Mouse (Mus musculus) layer of hippocampus, adult 9-11 months (tissue): ENCODE data around the gene Uspl1.
"Not testable (repeated sequence)": the region's sequence is repeated elsewhere in the genome, so short reads cannot be mapped to it uniquely, and the experiment has no call there.

ENCODE experiments used
- DNase-seq: peaks from one replicate; pipeline ENCODE4 v3.0.0; 2022

Gene Uspl1

DNA sequence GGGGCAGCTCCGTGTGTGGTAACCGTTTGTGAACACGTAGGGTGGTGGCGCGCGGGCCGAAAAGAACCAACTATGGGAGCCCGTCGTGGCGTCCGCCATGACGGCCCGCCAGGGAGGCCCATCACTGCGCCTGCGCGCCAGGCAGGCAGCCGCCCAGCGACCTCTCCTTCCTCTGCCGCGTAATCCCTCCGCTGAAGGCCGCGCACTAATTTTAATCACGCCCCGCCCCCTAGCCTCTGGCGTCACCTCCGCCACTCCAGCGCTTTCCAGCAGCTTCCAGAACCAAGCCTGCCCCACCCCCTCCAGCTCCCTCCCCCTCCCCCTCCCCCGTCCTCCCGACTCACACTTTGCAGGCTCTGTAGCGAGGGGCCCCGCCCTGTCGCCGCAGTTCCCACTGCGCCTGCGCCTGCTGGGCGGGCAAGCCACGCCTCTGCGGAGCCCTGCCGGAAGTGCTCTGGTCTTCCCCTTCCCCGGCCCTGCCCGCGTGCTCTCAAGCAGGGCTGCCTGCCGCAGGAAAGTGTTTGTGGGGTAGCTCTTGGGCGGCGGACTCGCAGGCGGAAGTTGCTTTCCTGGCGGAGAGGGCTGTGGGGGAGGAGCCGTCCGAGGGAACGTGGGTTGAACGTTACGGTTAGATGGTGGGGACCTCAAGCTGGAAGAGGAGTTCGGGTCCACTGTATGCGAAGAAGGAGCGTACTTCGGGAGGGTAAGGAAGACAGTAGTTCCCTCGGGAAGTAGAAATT, at the start of gene Uspl1, which contains the start of gene Hmgb1:
Gene Uspl1, plus strand, starts transcription at position 247 of the 740 bp plus-strand sequence.
Gene Hmgb1, minus strand, starts transcription at position 386 of the 740 bp plus-strand sequence.
- peak; percentile 99 for DNase-seq

DNA sequence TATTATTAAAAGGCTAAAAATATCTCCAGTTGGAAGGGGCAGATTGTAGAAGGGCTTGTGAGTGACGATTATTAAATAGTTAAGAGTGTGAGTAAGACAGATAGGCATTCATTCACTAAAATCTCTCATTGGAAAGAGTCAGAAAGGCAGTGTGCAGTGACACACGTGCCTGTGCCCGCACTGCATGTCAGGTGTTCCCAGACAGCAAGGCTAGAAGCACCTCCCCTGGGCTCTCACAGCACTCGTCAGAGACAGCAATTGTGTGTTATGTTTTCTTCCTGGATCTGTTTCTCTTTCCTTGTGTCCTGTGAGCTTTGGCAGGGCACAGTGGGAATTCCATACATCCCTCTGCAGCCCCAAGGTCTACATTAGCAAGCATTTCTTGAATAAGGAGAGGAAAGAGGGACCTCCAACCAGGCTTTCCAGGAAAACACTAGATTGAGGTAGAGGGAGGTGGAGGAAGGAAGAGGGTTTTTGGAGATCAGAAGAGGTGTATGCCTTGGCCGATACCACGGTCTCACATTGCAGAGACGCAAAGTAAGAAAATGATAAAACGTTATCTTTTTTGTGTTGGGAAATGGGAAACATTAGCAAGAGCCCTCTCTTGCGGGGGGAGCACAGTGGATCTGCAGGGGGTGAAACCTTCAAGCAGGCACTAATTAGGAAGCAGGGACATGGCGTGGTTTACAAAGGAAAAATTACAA, 49.2 kb upstream of the Uspl1 start:
- DNase-seq: no peak

DNA sequence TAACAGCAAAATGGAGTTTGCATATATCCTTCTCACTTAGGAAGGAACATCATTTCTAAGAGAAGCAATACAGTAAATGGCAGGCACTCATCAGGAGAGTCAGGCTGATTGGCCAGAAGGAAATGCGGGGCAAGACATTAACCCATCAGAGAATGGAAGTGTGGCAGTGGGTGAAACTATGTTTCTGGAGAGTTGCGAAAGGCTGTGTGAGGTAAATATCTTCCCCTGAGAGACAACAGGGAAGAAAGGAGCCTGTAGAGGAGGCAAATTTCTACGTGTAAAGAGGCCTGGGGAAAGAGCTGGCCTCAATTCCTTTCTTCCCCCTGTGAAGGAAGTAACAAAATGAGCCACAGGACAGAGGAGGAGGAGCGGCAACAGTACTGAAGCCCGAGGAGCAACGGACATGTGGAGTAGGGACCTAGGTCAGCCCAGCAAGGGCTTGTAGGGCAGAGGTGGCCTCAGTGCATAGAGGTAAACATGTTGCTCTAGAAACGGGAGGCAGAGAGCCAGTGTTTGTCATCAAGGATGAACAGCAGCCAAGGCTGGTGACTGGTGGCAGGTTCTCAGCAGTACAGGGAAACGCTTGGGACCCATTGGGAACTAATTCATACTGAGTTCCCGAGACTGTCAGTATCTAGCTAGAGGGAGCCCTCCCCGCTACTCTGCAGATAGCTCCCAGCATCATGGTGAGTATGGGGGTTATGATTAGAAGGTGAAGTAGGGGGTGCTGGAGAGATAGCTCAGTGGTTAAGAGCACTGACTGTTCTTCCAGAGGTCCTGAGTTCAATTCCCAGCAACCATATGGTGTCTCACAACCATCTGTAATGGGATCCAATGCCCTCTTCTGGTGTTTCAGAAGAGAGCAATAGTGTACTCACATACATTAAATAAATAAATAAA, 48.4 kb upstream of the Uspl1 start:
- no peak for DNase-seq

DNA sequence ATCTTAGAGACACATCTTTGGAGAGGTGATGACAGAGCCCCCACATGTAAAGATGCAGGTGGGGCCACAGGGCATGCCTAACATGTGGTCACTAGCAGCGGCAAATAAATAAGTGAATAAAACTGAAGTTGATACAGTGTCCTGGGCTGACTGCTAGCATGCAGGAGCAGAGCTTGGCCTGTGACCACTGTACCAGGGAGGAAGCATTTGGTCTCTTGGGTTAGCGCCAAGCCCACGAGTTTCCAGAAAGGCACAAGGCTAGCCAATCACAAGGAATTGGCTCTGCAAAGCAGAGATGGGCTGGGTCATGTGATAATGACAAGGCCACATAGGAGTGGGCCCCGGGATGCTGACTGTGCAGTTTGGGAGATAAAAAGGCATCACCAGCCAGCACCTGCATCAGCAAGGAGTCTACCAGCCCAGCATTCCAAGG, 47.2 kb upstream of the Uspl1 start:
- no peak for DNase-seq

DNA sequence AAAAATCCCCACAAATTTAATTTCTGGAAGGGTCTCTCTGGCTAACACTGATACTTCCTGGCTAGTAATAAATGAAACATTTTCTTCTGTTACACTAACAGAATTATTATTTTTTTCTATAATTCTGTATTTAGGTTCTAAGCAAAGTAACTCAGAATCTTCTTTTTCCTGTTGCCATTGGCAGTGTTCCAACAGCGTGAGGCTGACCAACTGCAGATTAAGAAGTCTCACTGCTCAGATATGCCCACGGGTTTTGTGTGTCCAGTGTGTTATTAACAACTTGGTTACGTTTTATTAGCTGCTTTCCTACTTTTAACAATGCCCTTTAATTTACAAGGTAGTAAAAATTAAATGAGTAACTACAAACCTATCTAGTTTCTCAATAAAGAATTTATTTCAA, 46.7 kb upstream of the Uspl1 start:
- DNase-seq: no peak

DNA sequence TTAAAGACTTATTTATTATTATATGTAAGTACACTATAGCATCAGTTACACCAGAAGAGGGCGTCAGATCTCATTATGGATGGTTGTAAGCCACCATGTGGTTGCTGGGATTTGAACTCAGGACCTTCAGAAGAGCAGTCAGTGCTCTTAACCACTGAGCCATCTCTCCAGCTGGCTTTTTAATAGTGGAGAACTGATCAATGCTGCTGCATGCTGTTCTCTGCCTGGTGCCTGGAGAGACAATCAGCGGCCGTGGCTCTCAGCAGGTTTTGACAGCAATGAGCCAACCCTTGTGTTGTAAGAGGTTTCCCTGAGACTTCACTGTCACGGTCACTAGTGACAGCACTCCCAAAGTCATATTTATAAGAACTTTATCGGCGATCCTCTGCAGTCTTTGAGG, 46.1 kb upstream of the Uspl1 start:
- DNase-seq: not testable (repeated sequence)

DNA sequence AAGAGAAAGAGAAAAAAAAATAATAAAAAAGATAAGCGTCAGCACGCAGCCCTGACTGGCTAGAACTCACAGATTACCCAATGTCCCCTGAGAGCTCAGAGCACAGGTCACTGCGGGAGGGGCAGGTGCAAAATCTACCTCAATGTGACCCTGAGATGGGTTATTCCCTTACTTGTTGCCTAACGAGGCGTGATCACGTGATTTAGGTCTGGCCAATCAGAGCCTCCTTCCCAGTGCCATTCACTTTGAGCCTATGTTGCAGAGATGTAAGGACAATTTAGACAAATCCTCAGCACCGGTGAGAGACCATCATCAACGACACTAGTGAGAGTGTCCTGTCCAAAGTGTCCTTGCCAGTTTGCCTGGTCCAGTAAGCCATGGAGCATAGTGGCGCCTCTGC, 43.8 kb upstream of the Uspl1 start:
- no peak for DNase-seq

DNA sequence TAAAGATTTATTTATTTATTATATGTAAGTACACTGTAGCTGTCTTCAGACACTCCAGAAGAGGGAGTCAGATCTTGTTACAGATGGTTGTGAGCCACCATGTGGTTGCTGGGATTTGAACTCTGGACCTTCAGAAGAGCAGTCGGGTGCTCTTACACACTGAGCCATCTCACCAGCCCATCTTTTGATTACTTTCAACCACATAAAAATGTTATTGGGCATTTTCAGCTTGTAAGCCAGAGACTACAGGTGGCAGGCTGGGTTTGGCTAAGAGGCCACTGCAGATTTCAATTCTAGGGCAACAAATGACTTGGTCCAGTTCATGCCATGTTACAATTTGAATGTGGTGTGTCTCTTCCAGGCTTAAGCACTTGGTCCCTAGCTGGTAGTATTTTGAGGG, 43.0 kb upstream of the Uspl1 start:
- not testable (repeated sequence) for DNase-seq

DNA sequence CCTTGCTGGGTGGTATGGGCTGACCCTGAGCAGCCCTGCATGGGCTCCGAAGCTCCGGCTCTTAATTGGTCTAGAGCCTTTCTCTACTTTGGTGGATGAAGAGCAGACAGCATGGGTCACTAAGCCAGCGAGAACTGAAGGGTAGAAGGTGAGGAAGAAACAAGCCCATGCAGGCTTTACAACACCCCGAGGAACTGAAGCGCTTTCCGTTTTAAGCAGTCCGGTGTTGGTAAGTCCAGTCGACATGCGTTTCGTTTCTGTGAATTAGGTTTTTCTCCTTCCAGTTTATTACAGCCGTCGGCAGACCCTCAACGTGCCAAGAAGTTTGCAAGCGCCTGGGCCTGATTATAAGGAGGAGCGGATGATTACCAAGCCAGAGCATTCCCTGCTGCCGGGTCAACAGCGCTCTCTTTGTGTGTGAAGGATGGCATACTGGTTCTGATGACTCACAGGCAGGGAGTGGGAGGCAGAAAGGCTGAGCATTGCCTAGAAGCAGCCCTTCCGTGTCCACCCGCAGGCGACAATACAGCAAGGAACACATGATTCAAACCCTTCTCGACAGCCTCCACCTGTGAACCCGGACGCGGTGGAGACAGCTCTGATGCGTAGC, 40.3 kb upstream of the Uspl1 start:
- peak; percentile 79 for DNase-seq

DNA sequence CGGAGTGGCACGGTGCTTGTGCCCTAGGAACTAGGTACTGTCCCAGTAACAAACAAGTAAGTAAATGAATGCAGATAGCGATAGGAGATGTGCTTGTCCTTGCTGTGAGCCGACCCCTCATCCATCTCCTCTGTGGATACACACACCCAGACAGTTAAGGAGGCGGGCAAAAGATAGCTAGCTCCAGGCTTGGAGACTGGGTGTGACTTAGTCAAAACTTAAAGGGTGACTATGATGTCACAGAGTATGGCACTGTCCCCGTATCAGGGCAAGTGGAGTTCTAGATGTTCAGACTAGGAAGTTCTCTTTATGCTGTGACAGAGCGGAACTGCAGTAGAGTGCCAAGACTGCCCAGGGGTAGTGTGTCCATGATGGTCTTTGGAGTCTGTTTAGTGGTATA, 37.5 kb upstream of the Uspl1 start:
- DNase-seq: no peak

DNA sequence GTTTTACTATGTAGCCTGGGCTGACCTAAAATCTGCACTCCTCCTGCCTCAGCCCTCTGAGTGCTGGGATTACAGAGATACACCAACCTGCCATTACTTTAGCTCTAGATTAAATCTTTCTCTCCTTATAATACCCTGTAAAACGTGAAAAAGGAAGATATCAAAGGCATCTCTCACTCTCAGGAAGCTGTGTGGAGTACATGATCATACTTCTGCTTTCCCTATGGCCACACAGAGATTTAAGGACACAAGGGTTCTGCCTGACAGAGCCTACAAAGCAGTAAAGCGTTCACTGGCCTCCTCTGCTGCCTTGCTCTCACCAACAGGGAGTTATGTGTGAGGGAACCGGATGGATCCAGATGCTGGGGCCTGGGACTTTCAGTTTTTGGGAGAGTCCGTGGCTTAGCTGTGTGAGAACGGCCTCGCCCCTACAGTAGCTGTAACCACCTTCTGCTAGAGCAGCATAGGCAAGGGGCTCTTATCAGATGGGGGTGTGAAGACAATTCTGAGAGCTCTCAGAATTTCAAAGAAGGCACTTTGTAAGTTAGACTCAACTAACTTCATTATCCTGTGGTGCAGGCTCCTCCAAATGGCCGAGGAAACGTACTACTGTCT, 36.7 kb upstream of the Uspl1 start:
- no peak for DNase-seq

DNA sequence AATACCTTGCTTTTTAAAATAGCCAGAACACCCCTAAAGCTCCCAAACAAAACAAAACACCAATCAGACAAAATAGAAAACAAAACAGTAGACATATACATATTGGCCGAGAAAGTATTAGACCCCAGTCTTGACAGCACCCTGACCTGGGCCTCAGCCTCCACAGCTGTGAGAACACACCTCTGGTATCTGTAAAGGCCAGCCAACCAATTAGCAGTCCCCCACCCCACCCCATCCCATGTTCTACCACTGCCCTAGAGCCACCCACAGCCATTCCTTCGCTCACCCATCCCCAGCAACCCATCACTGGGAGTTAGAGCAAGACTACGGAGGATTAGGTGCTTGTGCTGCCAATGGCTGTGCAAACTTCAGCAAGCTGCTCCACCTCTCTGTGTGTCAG, 33.3 kb upstream of the Uspl1 start:
- DNase-seq: no peak

DNA sequence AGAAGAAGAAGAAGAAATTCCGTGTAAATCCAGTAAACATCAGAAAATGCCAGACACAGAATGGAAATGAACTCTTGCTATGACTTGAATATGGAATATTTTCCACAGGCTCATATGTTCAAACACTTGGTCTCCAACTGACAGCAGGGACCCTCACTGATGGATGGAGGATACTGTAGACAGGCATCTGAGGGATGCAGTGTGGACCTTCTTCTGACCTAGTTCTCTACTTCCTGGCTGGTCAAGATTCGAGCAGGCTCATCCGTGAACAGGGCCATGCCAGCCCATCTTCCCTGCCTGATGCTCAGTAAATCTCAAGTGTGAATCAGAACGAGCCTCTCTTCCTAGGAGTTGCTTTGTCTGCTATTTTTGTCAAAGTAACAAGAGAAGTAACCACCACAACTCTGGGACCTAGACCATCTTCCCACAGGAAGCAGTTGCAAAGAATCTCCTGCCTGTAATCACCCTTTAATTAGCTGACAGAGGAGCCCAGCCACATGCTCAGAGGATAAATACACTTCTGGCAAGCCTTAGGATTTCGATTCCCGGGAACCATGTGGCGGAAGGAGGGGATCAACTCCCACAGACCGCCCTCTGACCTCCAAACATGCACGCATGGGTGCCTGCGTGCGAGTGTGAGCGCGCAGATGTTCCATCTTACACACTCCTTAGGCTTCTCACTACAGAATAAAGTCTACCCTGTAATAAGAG, 31.9 kb upstream of the Uspl1 start:
- DNase-seq: peak; percentile 4

DNA sequence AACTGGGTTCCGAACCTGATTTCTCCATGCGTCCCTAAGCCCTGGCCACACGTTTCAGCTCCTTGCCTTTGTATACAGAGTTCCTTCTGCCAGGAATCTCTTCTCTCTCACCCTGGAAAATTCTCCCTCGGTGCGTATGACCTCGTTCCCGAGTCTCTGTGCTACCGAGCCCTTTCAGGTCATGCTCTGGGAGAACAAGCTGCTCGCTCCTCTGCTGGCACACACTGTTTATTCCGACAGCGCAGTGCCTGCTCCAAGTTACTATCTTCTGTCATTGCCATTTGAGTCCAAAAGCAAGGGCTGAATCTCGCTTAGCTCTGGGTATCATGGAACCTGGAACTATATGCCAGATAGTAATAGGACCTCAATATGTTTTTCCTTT, 31.4 kb upstream of the Uspl1 start:
- no peak for DNase-seq

DNA sequence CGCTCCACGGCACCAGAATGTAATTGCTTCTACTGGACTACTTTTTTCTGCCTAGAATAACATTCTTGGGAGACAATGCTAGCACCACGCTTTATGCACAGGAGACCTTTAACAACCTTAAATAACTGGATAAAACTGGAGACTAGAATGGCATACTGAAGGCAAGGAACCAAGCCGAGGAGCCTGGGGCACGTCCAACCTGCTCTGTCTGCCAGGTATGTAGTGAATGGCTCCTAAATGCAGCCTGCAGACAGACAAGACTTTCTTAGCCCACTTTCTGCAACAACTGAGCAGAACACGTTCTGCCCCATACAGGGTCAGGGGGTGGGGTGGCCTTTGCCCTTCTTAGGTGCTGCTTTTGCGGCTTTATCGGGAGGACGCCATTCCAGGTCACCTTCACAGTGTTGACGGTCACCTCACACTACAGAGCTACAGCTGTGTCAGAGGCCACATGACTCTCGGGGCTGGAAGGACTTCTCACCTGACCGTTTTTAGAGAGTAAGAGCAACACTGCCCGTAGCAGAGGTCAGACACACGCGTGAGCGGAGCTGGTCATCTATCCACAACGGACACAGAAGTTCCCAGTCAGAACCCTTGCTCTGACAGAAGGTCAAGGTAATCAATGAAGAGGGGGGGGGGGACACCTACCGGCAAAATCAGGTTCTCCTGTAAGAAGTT, 27.1 kb upstream of the Uspl1 start:
- DNase-seq: no peak

DNA sequence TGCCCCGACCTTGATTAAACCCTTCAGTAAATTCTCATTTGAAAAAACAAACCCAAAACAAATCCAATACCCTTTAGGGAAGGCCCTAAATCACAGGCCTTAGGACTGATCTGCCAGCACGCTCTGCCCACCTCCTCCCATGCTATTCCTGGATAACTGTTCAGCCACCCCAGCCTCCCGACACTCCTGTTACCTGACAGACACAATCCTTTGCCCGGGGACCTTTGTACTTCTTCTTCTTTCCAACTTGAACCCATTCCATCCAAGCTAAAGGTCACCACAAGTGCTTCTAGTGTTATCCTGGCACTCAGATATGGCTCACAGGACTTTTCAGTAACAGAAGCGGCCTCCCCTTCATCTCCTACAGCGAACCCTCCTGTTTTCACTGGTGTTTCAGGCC, 25.1 kb upstream of the Uspl1 start:
- DNase-seq: no peak

DNA sequence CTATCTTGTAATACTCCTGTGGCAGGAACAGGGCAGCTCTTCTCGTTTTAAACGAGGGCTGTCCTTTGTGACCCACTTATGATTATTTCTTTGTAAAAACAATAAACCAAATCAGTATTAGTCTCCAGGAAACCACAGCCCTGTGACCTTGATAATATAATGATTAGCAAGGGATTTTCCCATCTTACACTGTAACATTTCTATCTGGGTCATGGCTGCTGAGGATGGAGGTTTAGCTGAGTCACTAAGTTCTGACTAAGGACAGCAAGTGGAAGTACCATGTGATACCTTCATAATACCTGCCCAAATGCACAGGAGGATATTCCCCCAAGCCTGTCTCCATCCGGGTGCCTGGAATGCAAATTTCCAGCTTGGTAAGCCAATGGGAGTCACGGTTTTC, 23.7 kb upstream of the Uspl1 start:
- DNase-seq: no peak

DNA sequence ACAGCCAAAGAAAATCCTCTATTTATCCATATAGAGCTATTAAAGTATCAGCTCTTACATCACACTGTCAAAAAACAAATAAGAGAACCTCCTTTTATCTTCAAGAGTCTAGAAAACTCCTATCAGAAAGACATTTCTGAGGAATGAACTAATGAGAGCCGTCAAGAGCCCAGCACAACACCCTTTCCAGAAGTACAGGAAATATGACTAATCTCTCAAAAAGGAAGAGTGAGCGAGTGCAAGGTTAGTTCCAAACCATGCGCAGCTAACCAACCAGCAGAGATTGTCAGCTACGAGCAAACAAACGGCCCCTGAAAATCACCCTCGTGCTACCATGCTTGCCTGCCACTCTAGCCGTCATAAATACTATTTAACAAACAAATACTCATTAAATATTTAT, 21.3 kb upstream of the Uspl1 start:
- no peak for DNase-seq

DNA sequence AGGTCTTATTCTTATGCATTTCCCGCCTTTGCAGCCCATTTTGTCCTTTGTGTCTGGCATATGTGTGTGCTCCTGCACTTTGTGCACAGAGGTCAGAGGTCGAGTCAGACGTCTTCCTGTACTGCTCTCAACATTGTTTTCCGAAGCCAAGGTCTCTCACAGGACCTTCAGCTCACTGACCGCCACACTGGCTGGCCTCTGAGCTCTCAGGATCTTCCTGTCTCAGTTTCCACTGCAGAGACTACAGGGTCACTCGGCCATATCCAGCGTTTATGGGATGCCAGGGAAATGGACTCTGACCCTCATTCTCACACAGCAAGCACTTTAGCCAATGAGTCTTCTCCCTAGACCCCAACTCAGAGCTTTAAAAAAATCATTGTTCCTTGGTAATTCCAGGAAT, 19.3 kb upstream of the Uspl1 start:
- no peak for DNase-seq

DNA sequence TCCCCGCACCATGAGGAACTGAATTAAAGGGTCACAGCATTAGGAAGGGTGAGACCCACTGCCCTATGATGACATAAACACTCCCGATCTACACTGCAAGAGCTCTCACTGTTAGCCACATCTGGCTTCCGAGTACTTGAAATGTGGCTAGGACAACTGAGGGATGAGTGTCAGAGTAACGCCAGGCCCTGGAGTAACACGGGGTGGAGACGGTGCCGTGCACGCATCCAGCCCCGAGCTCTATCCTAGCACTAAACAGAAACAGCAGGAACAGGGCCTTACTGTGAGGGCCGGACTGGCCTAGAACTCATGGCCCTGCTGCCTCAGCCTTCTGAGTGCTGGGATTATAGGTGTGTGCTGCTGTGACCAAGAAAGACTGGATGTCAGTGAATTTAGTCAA, 18.1 kb upstream of the Uspl1 start:
- DNase-seq: no peak

DNA sequence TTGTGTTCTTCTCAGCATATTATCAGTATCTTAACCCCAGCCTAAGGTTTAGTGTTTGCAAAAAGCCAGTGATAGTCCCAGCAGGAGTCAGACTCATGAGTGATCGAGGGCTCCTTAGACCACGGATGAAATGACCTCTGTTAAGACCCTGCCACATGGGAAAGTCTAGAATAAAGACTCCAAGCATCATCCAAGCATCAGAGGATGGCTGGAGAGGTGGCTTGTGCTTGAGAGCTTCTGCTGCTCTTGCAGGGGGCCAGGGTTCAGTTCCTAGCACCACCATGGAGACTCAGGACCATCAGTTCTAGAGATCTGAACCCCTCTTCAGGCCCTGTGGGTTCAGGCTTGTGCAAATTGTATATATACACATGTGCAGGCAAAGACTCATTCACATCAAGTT, 16.1 kb upstream of the Uspl1 start:
- DNase-seq: no peak
